Mouse (Mus musculus) hindbrain, embryonic 15.5 days (tissue): ENCODE data around the gene Atp8a2. TPM values are rescaled to one million over a fixed set of nuclear protein-coding genes. Genes with fewer than 3 reads are reported as not detected.
"Not testable (repeated sequence)": the region's sequence is repeated elsewhere in the genome, so short reads cannot be mapped to it uniquely, and the experiment has no call there.

Source experiments
- ATAC-seq: fragments of 200-750 bp; cut with Nextera tagmentation; 2 replicates; pipeline ENCODE4 v1.8.0; 2017; ENCODE audit warnings: low read depth, moderate number of reproducible peaks, moderate TSS enrichment; ENCODE audit not compliant: low FRiP score
- H3K27ac ChIP-seq: fragments of 300-500 bp; sonication (generic); replicated peaks from 2 replicates; pipeline ENCODE4 v1.5.1; 2015; ENCODE audit warnings: mild to moderate bottlenecking, inconsistent platforms
- H3K27me3 ChIP-seq: fragments of 300-500 bp; sonication (generic); 2 replicates; pipeline ENCODE4 v1.6.1; 2015; ENCODE audit warnings: control low read depth, inconsistent platforms
- H3K36me3 ChIP-seq: fragments of 300-500 bp; sonication (generic); 2 replicates; pipeline ENCODE4 v1.6.1; 2015; ENCODE audit warnings: control low read depth, inconsistent platforms
- H3K4me1 ChIP-seq: fragments of 300-500 bp; sonication (generic); replicated peaks from 2 replicates; pipeline ENCODE4 v1.6.1; 2015; ENCODE audit warnings: control low read depth, inconsistent platforms
- H3K4me2 ChIP-seq: fragments of 300-500 bp; sonication (generic); 2 replicates; pipeline ENCODE4 v1.6.1; 2015; ENCODE audit warnings: moderate library complexity, mild to moderate bottlenecking, inconsistent platforms
- H3K4me3 ChIP-seq: fragments of 300-500 bp; sonication (generic); 2 replicates; pipeline ENCODE4 v1.5.1; 2015; ENCODE audit warnings: mild to moderate bottlenecking, inconsistent platforms
- H3K9ac ChIP-seq: fragments of 300-500 bp; sonication (generic); 2 replicates; pipeline ENCODE4 v1.6.1; 2015; ENCODE audit warnings: inconsistent platforms
- H3K9me3 ChIP-seq: fragments of 300-500 bp; sonication (generic); 2 replicates; pipeline ENCODE4 v1.6.1; 2016; ENCODE audit warnings: control low read depth, inconsistent platforms
- WGBS: fragments of 180-500 bp; shearing (Covaris S2); methylation state at CpG from one replicate; pipeline ENCODE4 v1.1.7; 2015; 5-methylcytosine and 5-hydroxymethylcytosine counted together
- polyA plus RNA-seq: library from polyadenylated mRNA; unstranded; fragments of >200 nt; fragmentation: Nextera tagmentation; extraction: Ambion mirVana; gene quantifications from 2 replicates; pipeline ENCODE4 v1.2.1, GENCODE M21; 2015

Gene Atp8a2
- polyA plus RNA-seq, 1 experiment from 2014 or later = 42.8 TPM

GRCm38 (mm10) chr14:59932355-59932754 lies 264.6 kb downstream of the Atp8a2 start:
- Histone ChIP-seq H3K4me2 (no peak overlapping the region), H3K9ac (no peak overlapping the region), H3K36me3 (no peaks in the 10 kb centered on the region), H3K4me3 (no peak overlapping the region), H3K4me1 (no peaks in the 10 kb centered on the region), H3K27ac (no peak overlapping the region), H3K27me3 (no peaks in the 10 kb centered on the region), H3K9me3 (no peaks in the 10 kb centered on the region)
- WGBS = 58% methylated on average over 6 of the region's 6 CpGs
- no peak for ATAC-seq

- Histone ChIP-seq H3K4me1 (no peaks in the 10 kb centered on the region), H3K9me3 (no peaks in the 10 kb centered on the region), H3K4me2 (no peak overlapping the region), H3K9ac (no peak overlapping the region), H3K27me3 (no peaks in the 10 kb centered on the region), H3K36me3 (no peaks in the 10 kb centered on the region), H3K4me3 (no peak overlapping the region), H3K27ac (no peak overlapping the region)
- WGBS = 77% methylated on average over 13 of the region's 13 CpGs
- ATAC-seq = peak; percentile 19; the same call in 1 of the 2 replicates
Measured at GRCm38 (mm10) chr14:59931412-59932058, 265.4 kb downstream of the Atp8a2 start.

DNA sequence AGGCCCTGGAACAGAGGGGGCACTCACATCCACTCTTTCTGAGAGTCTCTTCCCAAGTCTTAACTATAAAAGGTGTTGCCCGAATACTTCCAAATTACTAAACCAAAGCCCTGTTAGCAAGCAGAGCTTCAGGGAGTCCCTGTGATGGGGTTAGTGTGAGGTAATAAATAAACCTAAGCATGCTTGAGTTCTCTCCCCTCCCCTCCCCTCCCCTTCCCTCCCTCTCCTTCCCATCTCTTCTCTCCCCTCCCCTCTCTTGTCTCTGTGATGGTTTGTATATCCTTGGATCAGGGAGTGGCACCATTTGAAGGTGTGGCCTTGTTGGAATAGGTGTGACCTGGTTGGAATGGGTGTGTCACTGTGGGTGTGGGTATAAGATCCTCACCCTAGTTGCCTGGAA lies 267.8 kb downstream of the Atp8a2 start:
- 92% methylated on average over 1 of the region's 1 CpGs for WGBS
- not testable (repeated sequence) for H3K9ac ChIP-seq, H3K27me3 ChIP-seq, H3K4me3 ChIP-seq, ATAC-seq, H3K9me3 ChIP-seq, H3K4me2 ChIP-seq, H3K27ac ChIP-seq, H3K4me1 ChIP-seq, H3K36me3 ChIP-seq

DNA sequence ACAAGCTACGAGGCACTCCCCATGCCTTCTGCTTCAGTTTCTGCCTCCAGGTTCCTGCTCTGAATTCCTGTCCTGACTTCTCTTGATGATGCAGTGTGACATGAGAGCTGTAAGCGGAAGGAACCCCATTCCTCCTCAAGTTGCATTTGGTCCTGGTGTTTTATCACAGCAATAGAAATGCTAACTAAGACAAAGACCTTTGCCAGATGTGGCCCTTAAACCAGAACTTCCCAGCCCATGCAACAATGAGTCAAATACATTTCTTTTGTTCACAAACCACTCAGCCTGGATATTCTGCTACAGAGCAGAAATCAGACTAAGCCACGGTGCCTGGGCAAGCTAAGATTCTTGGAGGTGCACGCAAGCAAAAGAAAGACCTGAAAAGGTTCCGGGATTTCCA lies 268.2 kb downstream of the Atp8a2 start:
- Histone ChIP-seq H3K9me3 (no peaks in the 10 kb centered on the region), H3K27me3 (no peaks in the 10 kb centered on the region), H3K9ac (no peak overlapping the region), H3K36me3 (no peaks in the 10 kb centered on the region), H3K4me1 (no peaks in the 10 kb centered on the region), H3K4me3 (no peak overlapping the region), H3K4me2 (no peak overlapping the region), H3K27ac (no peak overlapping the region)
- WGBS = 88% methylated on average over 5 of the region's 5 CpGs
- no peak for ATAC-seq

DNA sequence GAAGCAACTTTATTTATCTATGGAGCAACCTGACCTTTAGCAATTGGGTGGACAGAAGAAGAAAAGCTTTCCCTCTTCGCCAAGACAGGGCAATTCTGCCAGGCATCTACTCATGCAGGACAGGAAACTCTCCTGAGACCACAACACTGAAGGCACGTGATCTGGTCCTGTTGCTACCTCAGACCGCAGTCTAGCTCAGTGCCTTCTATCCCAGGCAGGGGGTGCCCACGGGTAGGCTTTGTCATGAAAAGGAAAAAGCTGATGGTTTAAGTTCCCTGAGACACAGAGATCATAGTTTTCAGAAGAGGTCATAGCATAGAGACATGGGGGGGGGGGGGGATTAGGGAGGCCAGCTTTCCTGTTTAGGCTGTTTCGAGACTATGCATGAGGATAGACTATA lies 269.2 kb downstream of the Atp8a2 start:
- H3K4me2 ChIP-seq = no peak overlapping the region
- H3K4me1 ChIP-seq = no peaks in the 10 kb centered on the region
- no peaks in the 10 kb centered on the region for H3K36me3 ChIP-seq
- ATAC-seq = no peak
- H3K9me3 ChIP-seq = no peaks in the 10 kb centered on the region
- H3K4me3 ChIP-seq = no peak overlapping the region
- no peak overlapping the region for H3K27ac ChIP-seq
- H3K9ac ChIP-seq = no peak overlapping the region
- H3K27me3 ChIP-seq = no peaks in the 10 kb centered on the region
- 63% methylated on average over 5 of the region's 5 CpGs for WGBS

- Histone ChIP-seq H3K27me3 (no peaks in the 10 kb centered on the region), H3K27ac (no peak overlapping the region), H3K4me2 (no peak overlapping the region), H3K9me3 (no peaks in the 10 kb centered on the region), H3K9ac (no peak overlapping the region), H3K36me3 (no peaks in the 10 kb centered on the region), H3K4me1 (no peaks in the 10 kb centered on the region), H3K4me3 (no peak overlapping the region)
- WGBS = 72% methylated on average over 8 of the region's 8 CpGs
- no peak for ATAC-seq
Measured at GRCm38 (mm10) chr14:59919865-59920264, 277.1 kb downstream of the Atp8a2 start.

DNA sequence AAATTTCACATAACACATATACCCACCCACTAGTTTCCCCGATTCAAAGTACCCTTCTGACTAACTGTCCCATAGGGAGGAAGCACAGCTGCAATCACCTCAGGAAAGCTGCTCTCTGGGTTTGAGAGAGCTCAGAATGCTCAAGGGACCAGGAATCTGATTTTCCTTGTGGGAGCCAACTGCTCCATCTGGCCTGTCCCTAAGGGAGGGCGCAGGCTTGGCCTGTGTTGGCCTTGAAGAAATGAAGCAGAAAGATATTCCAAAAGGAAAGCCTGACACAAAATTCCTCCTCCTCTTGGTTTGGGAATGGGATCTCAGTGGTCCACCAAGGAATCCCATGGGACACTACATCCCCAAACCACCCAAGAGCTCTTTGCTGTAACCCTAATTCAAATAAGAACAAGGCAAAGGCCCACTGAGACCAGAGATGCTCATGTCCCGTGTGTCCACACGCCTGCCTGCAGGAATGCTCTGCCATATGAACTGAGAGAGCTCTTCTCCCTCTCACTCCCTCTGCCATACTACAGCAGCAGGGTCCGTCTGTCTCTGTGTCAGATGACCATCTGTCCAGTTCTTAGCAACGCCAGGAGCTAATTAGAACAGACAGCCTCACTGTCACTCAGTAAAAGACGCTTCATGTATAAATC lies 293.4 kb downstream of the Atp8a2 start:
- no peak for ATAC-seq
- H3K27ac ChIP-seq = no peak overlapping the region
- H3K27me3 ChIP-seq = no peaks in the 10 kb centered on the region
- no peak overlapping the region for H3K9ac ChIP-seq
- no peaks in the 10 kb centered on the region for H3K36me3 ChIP-seq
- no peaks in the 10 kb centered on the region for H3K9me3 ChIP-seq
- no peak overlapping the region for H3K4me2 ChIP-seq
- H3K4me1 ChIP-seq = no peaks in the 10 kb centered on the region
- H3K4me3 ChIP-seq = no peak overlapping the region
- WGBS = 73% methylated on average over 7 of the region's 7 CpGs

DNA sequence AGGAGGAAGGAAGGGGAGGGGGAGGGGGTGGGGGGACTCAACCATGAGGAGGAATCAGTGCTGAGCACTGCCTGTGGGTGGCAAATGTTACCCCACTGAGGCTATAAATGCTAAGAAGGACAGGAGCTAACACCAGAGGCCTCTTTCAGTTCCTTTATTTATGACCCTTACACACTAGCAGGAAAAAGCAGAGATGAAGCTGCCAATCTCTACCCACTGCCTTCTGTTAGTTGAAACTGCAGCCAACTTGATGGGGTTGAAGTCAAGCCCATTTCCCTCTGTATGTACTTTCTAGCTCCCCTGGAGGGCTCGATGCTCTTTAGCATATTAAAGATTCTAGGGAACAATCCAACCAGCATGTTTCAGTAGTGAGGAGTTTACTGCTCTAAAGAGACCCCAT lies 303.0 kb downstream of the Atp8a2 start:
- H3K4me3 ChIP-seq = no peak overlapping the region
- H3K27ac ChIP-seq = no peak overlapping the region
- no peaks in the 10 kb centered on the region for H3K4me1 ChIP-seq
- H3K9ac ChIP-seq = no peak overlapping the region
- no peak for ATAC-seq
- H3K36me3 ChIP-seq = no peaks in the 10 kb centered on the region
- H3K27me3 ChIP-seq = no peaks in the 10 kb centered on the region
- 63% methylated on average over 1 of the region's 1 CpGs for WGBS
- no peak overlapping the region for H3K4me2 ChIP-seq
- no peaks in the 10 kb centered on the region for H3K9me3 ChIP-seq

DNA sequence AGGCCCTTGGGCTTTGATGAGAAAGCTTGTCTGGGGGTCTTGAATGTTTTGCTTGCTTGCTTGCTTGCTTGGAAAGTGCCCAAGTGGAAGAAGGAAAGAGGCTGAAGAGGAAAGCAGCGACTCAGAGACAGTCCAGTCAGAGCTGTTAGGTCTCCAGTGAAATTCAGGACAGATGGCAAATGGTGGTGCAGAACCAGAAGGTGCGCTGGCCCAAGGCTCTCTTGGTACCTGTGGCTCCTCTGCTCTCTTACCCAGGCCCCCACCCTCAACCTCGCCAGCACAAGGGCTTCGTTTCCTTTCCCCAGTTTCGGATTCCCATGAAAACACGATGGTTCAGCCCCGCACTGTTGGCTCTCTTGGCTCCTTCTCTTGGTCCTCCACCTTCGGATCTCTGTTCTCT lies 304.9 kb downstream of the Atp8a2 start:
- Histone ChIP-seq H3K4me2 (no peak overlapping the region), H3K9ac (no peak overlapping the region), H3K36me3 (no peaks in the 10 kb centered on the region), H3K4me1 (peaks cover 11% of the 10 kb centered on the region), H3K4me3 (no peak overlapping the region), H3K27ac (no peak overlapping the region), H3K27me3 (no peaks in the 10 kb centered on the region), H3K9me3 (no peaks in the 10 kb centered on the region)
- WGBS = 93% methylated on average over 8 of the region's 8 CpGs
- ATAC-seq = no peak

- Histone ChIP-seq H3K9me3 (no peaks in the 10 kb centered on the region), H3K9ac (no peak overlapping the region), H3K4me2 (no peak overlapping the region), H3K36me3 (no peaks in the 10 kb centered on the region), H3K27me3 (no peaks in the 10 kb centered on the region), H3K27ac (no peak overlapping the region), H3K4me3 (no peak overlapping the region), H3K4me1 (peaks cover 14% of the 10 kb centered on the region)
- no peak for ATAC-seq
- 86% methylated on average over 5 of the region's 5 CpGs for WGBS
Measured at GRCm38 (mm10) chr14:59891491-59891890, 305.5 kb downstream of the Atp8a2 start.

DNA sequence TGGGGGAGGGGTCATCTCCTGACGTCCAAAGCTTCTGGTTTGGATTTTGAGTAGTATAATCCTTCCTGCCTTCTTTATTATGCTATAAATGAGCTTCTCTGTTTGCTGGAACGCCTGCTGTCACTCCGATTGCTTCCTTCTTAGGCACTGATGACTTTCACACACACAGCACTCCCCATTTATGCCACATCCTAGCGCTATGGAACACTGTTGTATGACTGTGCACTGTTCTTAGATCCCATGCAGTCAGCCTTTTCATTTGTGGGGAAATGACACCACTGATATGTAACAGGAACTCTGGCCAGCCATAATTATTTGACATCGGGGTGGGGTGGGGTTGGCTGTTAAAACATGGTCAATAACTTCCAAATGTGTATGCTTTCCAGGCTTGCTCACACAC lies 306.2 kb downstream of the Atp8a2 start:
- no peak for ATAC-seq
- WGBS = 77% methylated on average over 5 of the region's 5 CpGs
- H3K27me3 ChIP-seq = no peaks in the 10 kb centered on the region

GRCm38 (mm10) chr14:59890107-59890506 lies 306.9 kb downstream of the Atp8a2 start:
- Histone ChIP-seq H3K9me3 (no peaks in the 10 kb centered on the region), H3K4me2 (no peak overlapping the region), H3K27me3 (no peaks in the 10 kb centered on the region), H3K9ac (no peak overlapping the region), H3K36me3 (no peaks in the 10 kb centered on the region), H3K27ac (no peak overlapping the region), H3K4me3 (no peak overlapping the region), H3K4me1 (peaks cover 14% of the 10 kb centered on the region)
- WGBS = 84% methylated on average over 7 of the region's 7 CpGs
- ATAC-seq = no peak

More for the DNA sequence above, 306.2 kb downstream of the Atp8a2 start:
- no peak overlapping the region for H3K9ac ChIP-seq
- H3K4me3 ChIP-seq = no peak overlapping the region
- no peaks in the 10 kb centered on the region for H3K36me3 ChIP-seq
- no peak overlapping the region for H3K4me2 ChIP-seq
- H3K27ac ChIP-seq = no peak overlapping the region
- peaks cover 14% of the 10 kb centered on the region for H3K4me1 ChIP-seq
- no peaks in the 10 kb centered on the region for H3K9me3 ChIP-seq

DNA sequence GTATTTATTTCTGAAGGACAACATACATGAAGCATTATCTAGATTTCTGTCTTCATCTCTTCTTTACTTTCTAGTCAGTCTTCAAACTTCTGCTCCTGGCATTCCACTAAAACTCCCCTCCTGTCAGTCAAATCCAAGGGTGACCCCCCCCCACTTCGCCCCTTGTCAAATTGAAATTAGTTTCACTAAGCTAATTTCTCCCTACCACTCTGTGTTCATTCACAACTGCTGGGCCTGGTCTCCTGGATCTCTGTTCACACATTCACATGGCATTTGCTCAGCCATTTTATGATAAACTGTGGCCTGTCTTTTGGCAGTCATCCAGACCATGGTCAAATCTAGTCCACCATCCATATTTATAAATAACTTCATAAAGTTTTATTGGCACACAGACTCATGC lies 308.5 kb downstream of the Atp8a2 start:
- ATAC-seq = no peak
- H3K4me2 ChIP-seq = no peak overlapping the region
- H3K4me3 ChIP-seq = no peak overlapping the region
- H3K27me3 ChIP-seq = no peaks in the 10 kb centered on the region
- no peaks in the 10 kb centered on the region for H3K36me3 ChIP-seq
- peaks cover 14% of the 10 kb centered on the region for H3K4me1 ChIP-seq
- 85% methylated on average over 1 of the region's 1 CpGs for WGBS
- H3K27ac ChIP-seq = no peak overlapping the region
- H3K9me3 ChIP-seq = no peaks in the 10 kb centered on the region
- no peak overlapping the region for H3K9ac ChIP-seq
